In the genomic region with DNA sequence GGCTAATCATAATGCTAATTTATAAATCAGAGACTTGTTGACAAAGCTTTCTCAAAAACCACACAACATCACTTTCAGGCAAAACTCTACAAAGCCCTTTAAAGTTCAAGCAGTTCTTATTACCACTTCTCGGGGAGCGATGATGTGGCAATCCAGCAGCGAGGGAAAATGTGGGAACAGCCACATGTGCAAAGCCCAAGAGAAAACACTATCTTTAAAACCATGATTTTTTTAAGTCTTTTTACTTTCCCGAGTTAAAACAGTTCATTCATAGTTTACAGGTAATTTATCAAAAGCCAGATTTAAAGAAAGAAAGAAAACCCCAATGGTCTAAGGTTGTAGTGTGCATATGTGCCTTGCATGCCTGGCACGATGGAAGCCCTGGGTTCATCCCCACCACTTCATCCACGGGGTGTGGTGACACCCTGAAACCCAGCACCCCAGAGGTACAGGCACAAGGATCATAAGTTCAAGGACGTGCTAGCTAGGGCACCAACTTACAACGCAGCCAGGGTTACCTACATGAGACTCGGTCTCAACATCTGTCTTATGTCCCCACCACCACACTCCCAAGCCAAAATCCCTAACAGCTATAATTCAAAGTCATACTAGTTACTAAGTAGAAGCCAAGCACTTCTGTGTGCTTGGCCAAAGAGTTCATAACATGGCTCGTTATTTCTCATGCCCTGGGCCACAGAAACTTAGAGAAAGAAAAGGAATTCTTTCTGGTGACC, we compare ENCODE assay signal across 8 mouse cellular contexts. TPM values are rescaled to one million over a fixed set of nuclear protein-coding genes. Genes with fewer than 3 reads are reported as not detected.
DNase-seq lines count a peak whose midpoint lies in the region; ATAC-seq and TF ChIP-seq lines count a peak whose summit lies in the region.

No protein-coding gene starts in this region.

- no peaks in the 10 kb centered on the region for H3K4me1 ChIP-seq in ES-Bruce4 (ENCODE audit: control insufficient read depth, insufficient read depth, low read length)
- peaks cover 6% of the 10 kb centered on the region; the same call in 1 of the 2 replicates for H3K4me1 ChIP-seq in forebrain, embryonic 14.5 days (ENCODE audit: control insufficient read depth, insufficient read depth, low read length)
- H3K4me1 ChIP-seq in liver, adult 2 months (ENCODE audit: control insufficient read depth, insufficient read depth, low read length): peaks cover 3% of the 10 kb centered on the region; the same call in 1 of the 2 replicates
- peaks cover 7% of the 10 kb centered on the region for H3K4me1 ChIP-seq in neural tube, embryonic 14.5 days (ENCODE audit: control insufficient read depth, insufficient read depth, low read length)

- peak overlapping the region; percentile 75 for H3K4me2 ChIP-seq in forebrain, embryonic 14.5 days (ENCODE audit: low read length)
- H3K4me2 ChIP-seq in neural tube, embryonic 14.5 days (ENCODE audit: low read depth, low read length): peak overlapping the region; percentile 87

- peak overlapping the region; percentile 76 for H3K4me3 ChIP-seq in ES-Bruce4 (ENCODE audit: low read depth, low read length)
- peak overlapping the region; percentile 90 for H3K4me3 ChIP-seq in forebrain, embryonic 14.5 days (ENCODE audit: low read depth, low read length)
- peak overlapping the region; percentile 99 for H3K4me3 ChIP-seq in liver, adult 2 months (ENCODE audit: insufficient read depth, low read depth, low read length)
- peak overlapping the region; percentile 87 for H3K4me3 ChIP-seq in neural tube, embryonic 14.5 days (ENCODE audit: low read depth, low read length)

- H3K79me2 ChIP-seq in liver, adult 2 months (ENCODE audit: control insufficient read depth, insufficient read depth, low read length): peaks cover 11% of the 10 kb centered on the region; the same call in 1 of the 2 replicates

- no peak for ATAC-seq in forebrain, embryonic 14.5 days
- no peak for ATAC-seq in neural tube, embryonic 14.5 days (ENCODE audit: low read depth)

- 16% methylated on average over 10 of the region's 10 CpGs for WGBS in forebrain, embryonic 14.5 days
- WGBS in liver, adult 2 months: 5% methylated on average over 10 of the region's 10 CpGs
- WGBS in neural tube, embryonic 14.5 days: 15% methylated on average over 10 of the region's 10 CpGs

- H3K27ac ChIP-seq in ES-Bruce4 (ENCODE audit: insufficient read depth, low read length): no peak overlapping the region
- H3K27ac ChIP-seq in forebrain, embryonic 14.5 days (ENCODE audit: low read depth, low read length): no peak overlapping the region
- H3K27ac ChIP-seq in liver, adult 2 months (replicated peaks; ENCODE audit: insufficient read depth, low read depth, low read length): peak overlapping the region; percentile 13; the same call in 1 of the 2 replicates
- no peak overlapping the region for H3K27ac ChIP-seq in neural tube, embryonic 14.5 days (ENCODE audit: low read depth, low read length)

- TF ChIP-seq EP300 in ES-Bruce4 (IDR thresholded peaks at IDR 0.05; ENCODE audit: insufficient read depth, low read depth, low read length): no peak

- peaks cover 34% of the 10 kb centered on the region for H3K36me3 ChIP-seq in ES-Bruce4 (ENCODE audit: control insufficient read depth, insufficient read depth, low read length, poor library complexity, severe bottlenecking)
- peaks cover 38% of the 10 kb centered on the region for H3K36me3 ChIP-seq in forebrain, embryonic 14.5 days (ENCODE audit: control insufficient read depth, insufficient read depth, low read length)
- H3K36me3 ChIP-seq in liver, adult 2 months (ENCODE audit: control insufficient read depth, insufficient read depth, low read length): peaks cover 23% of the 10 kb centered on the region
- peaks cover 21% of the 10 kb centered on the region for H3K36me3 ChIP-seq in neural tube, embryonic 14.5 days (ENCODE audit: control insufficient read depth, insufficient read depth, low read length)

- DNase-seq in heart, adult 11 months: peak; percentile 90
- DNase-seq in heart, postnatal 4 days: no peak
- DNase-seq in forebrain, embryonic 14.5 days (ENCODE audit: low spot score): no peak
- DNase-seq in liver, adult 2 months (ENCODE audit: extremely low read depth, low read depth, low spot score): peak; percentile 59
- DNase-seq in gastrocnemius, postnatal 4 days (ENCODE audit: low spot score in 2 of 2): no peak
- no peak for DNase-seq in urinary bladder, postnatal 4 days (ENCODE audit: low spot score in 2 of 2)

- peak overlapping the region; percentile 99 for H3K9ac ChIP-seq in ES-Bruce4 (ENCODE audit: low read depth, poor library complexity, severe bottlenecking)
- peak overlapping the region; percentile 94 for H3K9ac ChIP-seq in forebrain, embryonic 14.5 days (ENCODE audit: low read length)
- H3K9ac ChIP-seq in liver, adult 2 months (ENCODE audit: low read depth, low read length): peak overlapping the region; percentile 99
- H3K9ac ChIP-seq in neural tube, embryonic 14.5 days (replicated peaks; ENCODE audit: low read depth, low read length): peak overlapping the region; percentile 89

- H3K9me3 ChIP-seq in ES-Bruce4 (replicated peaks; ENCODE audit: control insufficient read depth, insufficient read depth, low read length, poor library complexity, severe bottlenecking): no peaks in the 10 kb centered on the region
- H3K9me3 ChIP-seq in forebrain, embryonic 14.5 days (replicated peaks; ENCODE audit: control insufficient read depth, low read length): no peaks in the 10 kb centered on the region
- no peaks in the 10 kb centered on the region for H3K9me3 ChIP-seq in neural tube, embryonic 14.5 days (ENCODE audit: control insufficient read depth, low read length)

- no peak for TF ChIP-seq POLR2A in ES-Bruce4 (IDR thresholded peaks at IDR 0.05; ENCODE audit: insufficient read depth, low read length)
- TF ChIP-seq POLR2A in liver, adult 2 months (IDR thresholded peaks at IDR 0.05; ENCODE audit: extremely low read depth, insufficient read depth, low read length): no peak

- TF ChIP-seq CTCF in ES-Bruce4 (IDR thresholded peaks at IDR 0.05; ENCODE audit: low read depth, low read length): no peak
- no peak for TF ChIP-seq CTCF in liver, adult 2 months (IDR thresholded peaks at IDR 0.05; ENCODE audit: low read depth, low read length)

- no peaks in the 10 kb centered on the region for H3K27me3 ChIP-seq in ES-Bruce4 (ENCODE audit: control insufficient read depth, insufficient read depth, low read length, poor library complexity, severe bottlenecking)
- no peaks in the 10 kb centered on the region for H3K27me3 ChIP-seq in forebrain, embryonic 14.5 days (replicated peaks; ENCODE audit: control insufficient read depth, insufficient read depth, low read length)
- H3K27me3 ChIP-seq in liver, adult 2 months (ENCODE audit: control insufficient read depth, insufficient read depth, low read length): no peaks in the 10 kb centered on the region
- no peaks in the 10 kb centered on the region; the same call in 1 of the 2 replicates for H3K27me3 ChIP-seq in neural tube, embryonic 14.5 days (ENCODE audit: control insufficient read depth, insufficient read depth, low read length)

RNA-seq across cellular contexts. Expression of gene Ssr1, which starts 1.2 kb away (rescaled TPM):
- total RNA-seq in heart, postnatal 4 days (2021): 10 to 100 TPM; 93.1 to 98.7 TPM
- 137 and 150 TPM in 2 replicates for polyA plus RNA-seq in ES-Bruce4 (2011; ENCODE audit: insufficient read depth, insufficient read length, low read depth, missing spikeins)
- polyA plus RNA-seq in forebrain, embryonic 14.5 days (2014; fragmentation: Nextera tagmentation; extraction: Ambion mirVana): 64.9 and 75.8 TPM in 2 replicates
- 24.2 and 25.6 TPM in 2 replicates for total RNA-seq in liver, adult 2 months (2014; rRNA removed)
- 5.9 and 6.9 TPM in 2 replicates for polyA plus RNA-seq in liver, adult 2 months (2012; rRNA removed)
- polyA plus RNA-seq in neural tube, embryonic 14.5 days (2014; fragmentation: Nextera tagmentation; extraction: Ambion mirVana): 53.0 and 69.3 TPM in 2 replicates
- 100 to 1,000 TPM in 1 of 2 experiments, 10 to 100 TPM in 1; 98.4 to 104 TPM for total RNA-seq in gastrocnemius, postnatal 4 days (2021)

RNA-seq across cellular contexts. Expression of gene Riok1, which starts 44.0 kb away (rescaled TPM):
- 10 to 100 TPM; 20.7 to 20.8 TPM for total RNA-seq in heart, postnatal 4 days (2021)
- 41.9 and 47.5 TPM in 2 replicates for polyA plus RNA-seq in ES-Bruce4 (2011; ENCODE audit: insufficient read depth, insufficient read length, low read depth, missing spikeins)
- 40.4 and 42.2 TPM in 2 replicates for polyA plus RNA-seq in forebrain, embryonic 14.5 days (2014; fragmentation: Nextera tagmentation; extraction: Ambion mirVana)
- total RNA-seq in liver, adult 2 months (2014; rRNA removed): 11.1 and 15.9 TPM in 2 replicates
- polyA plus RNA-seq in liver, adult 2 months (2012; rRNA removed): 4.3 and 8.0 TPM in 2 replicates
- polyA plus RNA-seq in neural tube, embryonic 14.5 days (2014; fragmentation: Nextera tagmentation; extraction: Ambion mirVana): 54.0 and 57.5 TPM in 2 replicates
- 10 to 100 TPM; 22.5 to 27.0 TPM for total RNA-seq in gastrocnemius, postnatal 4 days (2021)

RNA-seq across cellular contexts. Expression of gene Cage1, which starts 44.1 kb away (rescaled TPM):
- 1 to 10 TPM; 1.9 to 2.2 TPM for total RNA-seq in heart, postnatal 4 days (2021)
- 0.97 and 1.4 TPM in 2 replicates for polyA plus RNA-seq in ES-Bruce4 (2011; ENCODE audit: insufficient read depth, insufficient read length, low read depth, missing spikeins)
- 1.3 and 1.8 TPM in 2 replicates for polyA plus RNA-seq in forebrain, embryonic 14.5 days (2014; fragmentation: Nextera tagmentation; extraction: Ambion mirVana)
- total RNA-seq in liver, adult 2 months (2014; rRNA removed): 0.54 and 0.55 TPM in 2 replicates
- 0.06 and 0.17 TPM in 2 replicates for polyA plus RNA-seq in liver, adult 2 months (2012; rRNA removed)
- polyA plus RNA-seq in neural tube, embryonic 14.5 days (2014; fragmentation: Nextera tagmentation; extraction: Ambion mirVana): 2.0 and 2.7 TPM in 2 replicates
- total RNA-seq in gastrocnemius, postnatal 4 days (2021): 1 to 10 TPM; 1.5 to 2.3 TPM

Comparison
In these comparisons a context has a peak if more than half of its experiments do, and no peak if none do; other contexts are left out.
1. DNase-seq: peak in heart, adult 11 months (single experiment) and liver, adult 2 months (single experiment); none in heart, postnatal 4 days (single experiment), forebrain, embryonic 14.5 days (single experiment), gastrocnemius, postnatal 4 days (0 of 2) and urinary bladder, postnatal 4 days (0 of 2).
2. Peak in every context shown above with its lines, with median percentiles within 50 percentile points of each other: H3K4me3 ChIP-seq and H3K9ac ChIP-seq.